Mouse (Mus musculus) forebrain, embryonic 12.5 days (tissue): Measurements from ENCODE around the gene Acap2. TPM values are rescaled to one million over a fixed set of nuclear protein-coding genes. Genes with fewer than 3 reads are reported as not detected.

Experiments used
- ATAC-seq: fragments of 200-750 bp; cut with Nextera tagmentation; 2 replicates; pipeline ENCODE4 v1.8.0; 2017; ENCODE audit warnings: moderate TSS enrichment; ENCODE audit not compliant: low FRiP score
- H3K27ac ChIP-seq: fragments of 300-500 bp; sonication (generic); 2 replicates; pipeline ENCODE4 v1.5.1; 2016; ENCODE audit warnings: mild to moderate bottlenecking
- H3K27me3 ChIP-seq: fragments of 300-500 bp; sonication (generic); 2 replicates; pipeline ENCODE4 v1.6.1; 2016; ENCODE audit warnings: mild to moderate bottlenecking
- H3K36me3 ChIP-seq: fragments of 300-500 bp; sonication (generic); replicated peaks from 2 replicates; pipeline ENCODE4 v1.6.1; 2016; ENCODE audit warnings: mild to moderate bottlenecking
- H3K4me1 ChIP-seq: fragments of 300-500 bp; sonication (generic); 2 replicates; pipeline ENCODE4 v1.6.1; 2016
- H3K4me2 ChIP-seq: fragments of 300-500 bp; sonication (generic); 2 replicates; pipeline ENCODE4 v1.6.1; 2016; ENCODE audit warnings: mild to moderate bottlenecking, moderate library complexity
- H3K4me3 ChIP-seq: fragments of 300-500 bp; sonication (generic); replicated peaks from 2 replicates; pipeline ENCODE4 v1.5.1; 2016; ENCODE audit warnings: mild to moderate bottlenecking
- H3K9ac ChIP-seq: fragments of 300-500 bp; sonication (generic); 2 replicates; pipeline ENCODE4 v1.6.1; 2016; ENCODE audit warnings: mild to moderate bottlenecking
- H3K9me3 ChIP-seq: fragments of 300-500 bp; sonication (generic); 2 replicates; pipeline ENCODE4 v1.6.1; 2016
- WGBS: fragments of 180-500 bp; shearing (Covaris S2); methylation state at CpG from one replicate; pipeline ENCODE4 v1.1.7; 2016; 5-methylcytosine and 5-hydroxymethylcytosine counted together
- polyA plus RNA-seq: library from polyadenylated mRNA; unstranded; fragments of >200 nt; fragmentation: Nextera tagmentation; extraction: Ambion mirVana; gene quantifications from 2 replicates; pipeline ENCODE4 v1.2.1, GENCODE M21; 2016

Gene Acap2
- polyA plus RNA-seq, 1 experiment from 2014 or later: 26.6 TPM

- no peaks in the 10 kb centered on the region for H3K9me3 ChIP-seq
- WGBS: 92% methylated on average over 2 of the region's 2 CpGs
- 0 out of 2 replicates have a peak overlapping the region, but pooled peaks have one; percentile 90 for H3K9ac ChIP-seq
- ATAC-seq: no peak
- H3K4me1 ChIP-seq: peaks cover 17% of the 10 kb centered on the region
- H3K27me3 ChIP-seq: no peaks in the 10 kb centered on the region
- H3K4me3 ChIP-seq: no peak overlapping the region
- no peak overlapping the region for H3K27ac ChIP-seq
- peak overlapping the region; percentile 83 for H3K4me2 ChIP-seq
- H3K36me3 ChIP-seq: no peaks in the 10 kb centered on the region
Observed at GRCm38 (mm10) chr16:31201704-31202103, 659 bp upstream of the Acap2 start.

GRCm38 (mm10) chr16:31199926-31200789 is 887 bp downstream of the Acap2 start:
- Histone ChIP-seq H3K9ac (peak overlapping the region; percentile 90), H3K4me1 (peaks cover 17% of the 10 kb centered on the region), H3K36me3 (no peaks in the 10 kb centered on the region), H3K27ac (peak overlapping the region; percentile 95), H3K4me2 (peak overlapping the region; percentile 83), H3K4me3 (peak overlapping the region; percentile 91), H3K9me3 (no peaks in the 10 kb centered on the region), H3K27me3 (no peaks in the 10 kb centered on the region)
- whole genome bisulfite sequencing: under 1% methylated on average over 55 of the region's 56 CpGs
- ATAC-seq: peak; percentile 45

- Histone ChIP-seq H3K9ac (peak overlapping the region; percentile 90), H3K36me3 (no peaks in the 10 kb centered on the region), H3K4me2 (peak overlapping the region; percentile 83), H3K27me3 (no peaks in the 10 kb centered on the region), H3K27ac (peak overlapping the region; percentile 95; the same call in 1 of the 2 replicates), H3K4me1 (peaks cover 17% of the 10 kb centered on the region), H3K4me3 (peak overlapping the region; percentile 91), H3K9me3 (no peaks in the 10 kb centered on the region)
- no peak for ATAC-seq
- 7% methylated on average over 14 of the region's 14 CpGs for WGBS
Observed at GRCm38 (mm10) chr16:31199591-31199925, 1.5 kb downstream of the Acap2 start.

GRCm38 (mm10) chr16:31196971-31197370 is 4.1 kb downstream of the Acap2 start:
- no peaks in the 10 kb centered on the region for H3K36me3 ChIP-seq
- H3K27ac ChIP-seq: no peak overlapping the region
- 71% methylated on average over 3 of the region's 3 CpGs for WGBS
- peaks cover 24% of the 10 kb centered on the region for H3K4me1 ChIP-seq
- no peak for ATAC-seq
- no peaks in the 10 kb centered on the region for H3K9me3 ChIP-seq
- no peak overlapping the region for H3K9ac ChIP-seq
- H3K4me2 ChIP-seq: no peak overlapping the region
- no peak overlapping the region for H3K4me3 ChIP-seq
- no peaks in the 10 kb centered on the region for H3K27me3 ChIP-seq

- Histone ChIP-seq H3K9ac (no peak overlapping the region), H3K36me3 (no peaks in the 10 kb centered on the region), H3K27ac (no peak overlapping the region), H3K4me3 (no peak overlapping the region), H3K9me3 (no peaks in the 10 kb centered on the region), H3K4me1 (peaks cover 18% of the 10 kb centered on the region), H3K4me2 (no peak overlapping the region), H3K27me3 (no peaks in the 10 kb centered on the region)
- WGBS: 80% methylated on average over 3 of the region's 3 CpGs
- no peak for ATAC-seq
Observed at GRCm38 (mm10) chr16:31192526-31192925, 8.5 kb downstream of the Acap2 start.

GRCm38 (mm10) chr16:31191818-31192217 is 9.2 kb downstream of the Acap2 start:
- ATAC-seq: no peak
- Histone ChIP-seq H3K9me3 (no peaks in the 10 kb centered on the region), H3K4me1 (peaks cover 18% of the 10 kb centered on the region), H3K36me3 (no peaks in the 10 kb centered on the region), H3K9ac (no peak overlapping the region), H3K4me3 (no peak overlapping the region), H3K4me2 (no peak overlapping the region), H3K27me3 (no peaks in the 10 kb centered on the region), H3K27ac (no peak overlapping the region)
- 62% methylated on average over 6 of the region's 6 CpGs for WGBS

- ATAC-seq: no peak
- Histone ChIP-seq H3K4me2 (no peak overlapping the region), H3K4me1 (peaks cover 21% of the 10 kb centered on the region), H3K36me3 (no peaks in the 10 kb centered on the region), H3K27me3 (no peaks in the 10 kb centered on the region), H3K9ac (no peak overlapping the region), H3K27ac (no peak overlapping the region), H3K9me3 (no peaks in the 10 kb centered on the region), H3K4me3 (no peak overlapping the region)
- WGBS: 93% methylated on average over 8 of the region's 8 CpGs
Observed at GRCm38 (mm10) chr16:31190426-31190825, 10.6 kb downstream of the Acap2 start.

GRCm38 (mm10) chr16:31189291-31189690 is 11.8 kb downstream of the Acap2 start:
- H3K36me3 ChIP-seq: no peaks in the 10 kb centered on the region

GRCm38 (mm10) chr16:31188799-31189198 is 12.2 kb downstream of the Acap2 start:
- no peaks in the 10 kb centered on the region for H3K36me3 ChIP-seq
- H3K4me1 ChIP-seq: peaks cover 34% of the 10 kb centered on the region
- WGBS: 90% methylated on average over 2 of the region's 2 CpGs
- no peak overlapping the region for H3K4me3 ChIP-seq
- H3K27ac ChIP-seq: no peak overlapping the region
- H3K4me2 ChIP-seq: no peak overlapping the region
- H3K27me3 ChIP-seq: no peaks in the 10 kb centered on the region
- H3K9me3 ChIP-seq: no peaks in the 10 kb centered on the region
- no peak for ATAC-seq
- H3K9ac ChIP-seq: no peak overlapping the region

More at GRCm38 (mm10) chr16:31189291-31189690, 11.8 kb downstream of the Acap2 start:
- Histone ChIP-seq H3K9me3 (no peaks in the 10 kb centered on the region), H3K9ac (no peak overlapping the region), H3K4me3 (no peak overlapping the region), H3K27ac (no peak overlapping the region), H3K4me1 (peaks cover 30% of the 10 kb centered on the region), H3K27me3 (no peaks in the 10 kb centered on the region), H3K4me2 (no peak overlapping the region)
- 90% methylated on average over 5 of the region's 5 CpGs for WGBS
- ATAC-seq: no peak

- Histone ChIP-seq H3K4me3 (no peak overlapping the region), H3K4me2 (no peak overlapping the region), H3K36me3 (no peaks in the 10 kb centered on the region), H3K9ac (no peak overlapping the region), H3K9me3 (no peaks in the 10 kb centered on the region), H3K4me1 (peaks cover 34% of the 10 kb centered on the region), H3K27me3 (no peaks in the 10 kb centered on the region), H3K27ac (peak overlapping the region; percentile 56; the same call in 1 of the 2 replicates)
- 0 out of 2 replicates have a peak, but pooled peaks have one; percentile 9 for ATAC-seq
- WGBS: 53% methylated on average over 6 of the region's 6 CpGs
Observed at GRCm38 (mm10) chr16:31188270-31188669, 12.8 kb downstream of the Acap2 start.

GRCm38 (mm10) chr16:31187192-31187591 is 13.9 kb downstream of the Acap2 start:
- ATAC-seq: no peak
- 77% methylated on average over 1 of the region's 1 CpGs for WGBS
- Histone ChIP-seq H3K9ac (no peak overlapping the region), H3K36me3 (no peaks in the 10 kb centered on the region), H3K9me3 (no peaks in the 10 kb centered on the region), H3K4me3 (no peak overlapping the region), H3K27me3 (no peaks in the 10 kb centered on the region), H3K4me1 (peaks cover 33% of the 10 kb centered on the region), H3K4me2 (no peak overlapping the region), H3K27ac (no peak overlapping the region)

- Histone ChIP-seq H3K9me3 (no peaks in the 10 kb centered on the region), H3K27me3 (no peaks in the 10 kb centered on the region), H3K4me1 (peaks cover 28% of the 10 kb centered on the region), H3K4me3 (no peak overlapping the region), H3K36me3 (no peaks in the 10 kb centered on the region), H3K9ac (no peak overlapping the region), H3K4me2 (no peak overlapping the region), H3K27ac (no peak overlapping the region)
- 88% methylated on average over 2 of the region's 2 CpGs for WGBS
- ATAC-seq: no peak
Observed at GRCm38 (mm10) chr16:31185757-31186156, 15.3 kb downstream of the Acap2 start.

- H3K4me1 ChIP-seq: peaks cover 28% of the 10 kb centered on the region
- no peak overlapping the region for H3K4me3 ChIP-seq
- WGBS: 40% methylated on average over 4 of the region's 4 CpGs
- H3K9me3 ChIP-seq: no peaks in the 10 kb centered on the region
- H3K27me3 ChIP-seq: no peaks in the 10 kb centered on the region
- no peaks in the 10 kb centered on the region for H3K36me3 ChIP-seq
- H3K27ac ChIP-seq: peak overlapping the region; percentile 68; the same call in 1 of the 2 replicates
- no peak overlapping the region for H3K9ac ChIP-seq
- no peak for ATAC-seq
- no peak overlapping the region for H3K4me2 ChIP-seq
Observed at GRCm38 (mm10) chr16:31184727-31185126, 16.3 kb downstream of the Acap2 start.
